Mouse (Mus musculus) embryonic fibroblast, embryonic 13.5 days (primary cell): ENCODE results near the gene Arntl.

Experiments
- CTCF ChIP-seq: IDR thresholded peaks from 2 replicates; pipeline ENCODE4 v1.5.1; 2011; ENCODE audit warnings: mild to moderate bottlenecking, control low read depth, low read length, moderate library complexity, borderline replicate concordance; ENCODE audit not compliant: insufficient read depth
- POLR2A ChIP-seq: IDR thresholded peaks from 2 replicates; pipeline ENCODE4 v1.6.1; 2011; ENCODE audit warnings: low read depth, mild to moderate bottlenecking, control low read depth, low read length, moderate library complexity

- TF ChIP-seq CTCF (no peak), POLR2A (no peak)
Observed at GRCm38 (mm10) chr7:113297813-113298212, 90.5 kb downstream of the Arntl start.
